Comparison of ENCODE assay signal across 24 mouse cellular contexts in genomic region chr16:52263751-52264150, GRCm38 (mm10).
DNase-seq lines count a peak whose midpoint lies in the region; ATAC-seq lines count a peak whose summit lies in the region.
"Had no signal": no experiment of that assay in that cellular context is flagged by ENCODE, and none has a peak within 500 bp of the region (broad histone marks: within the 10 kb centered on the region; RNA-seq: fewer than 3 reads in every experiment).

No protein-coding gene starts in this region.

- H3K27me3 ChIP-seq in kidney, embryonic 15.5 days: no peaks in the 10 kb centered on the region
- H3K27me3 ChIP-seq in kidney, embryonic 16.5 days (ENCODE audit: insufficient read depth, low read length): no peaks in the 10 kb centered on the region
- H3K27me3 ChIP-seq: CH12.LX; embryonic facial prominence, embryonic 12.5 days; forebrain, embryonic 13.5 days; forebrain, embryonic 15.5 days; Patski had no signal

- no peak for ATAC-seq in kidney, embryonic 15.5 days (replicated peaks; ENCODE audit: low FRiP score)
- no peak for ATAC-seq in kidney, embryonic 16.5 days (ENCODE audit: low FRiP score, low TSS enrichment)
- ATAC-seq: activated CD4-positive, CD25-positive, alpha-beta regulatory T cell, adult 4 months; CD4-positive, CD25-positive, alpha-beta regulatory T cell, adult 4 months; forebrain, embryonic 13.5 days; forebrain, embryonic 15.5 days; forebrain, postnatal 0 days; Patski had no signal

- H3K36me3 ChIP-seq in kidney, embryonic 15.5 days: peaks cover 30% of the 10 kb centered on the region; the same call in 1 of the 2 replicates
- peaks cover 12% of the 10 kb centered on the region for H3K36me3 ChIP-seq in kidney, embryonic 16.5 days (ENCODE audit: insufficient read depth, low read length)
- H3K36me3 ChIP-seq: embryonic facial prominence, embryonic 10.5 days; embryonic facial prominence, embryonic 12.5 days; forebrain, embryonic 15.5 days; G1E had no signal

- H3K4me2 ChIP-seq in kidney, embryonic 15.5 days: no peak overlapping the region
- no peak overlapping the region for H3K4me2 ChIP-seq in kidney, embryonic 16.5 days (replicated peaks; ENCODE audit: low read depth, low read length)
- H3K4me2 ChIP-seq: embryonic facial prominence, embryonic 12.5 days; forebrain, embryonic 13.5 days; forebrain, embryonic 15.5 days had no signal

- no peak overlapping the region for H3K9ac ChIP-seq in kidney, embryonic 15.5 days
- H3K9ac ChIP-seq in kidney, embryonic 16.5 days (replicated peaks; ENCODE audit: low read length): no peak overlapping the region
- H3K9ac ChIP-seq: embryonic facial prominence, embryonic 12.5 days; forebrain, embryonic 13.5 days; forebrain, embryonic 15.5 days; forebrain, postnatal 0 days had no signal

- no peaks in the 10 kb centered on the region for H3K4me1 ChIP-seq in kidney, embryonic 15.5 days
- H3K4me1 ChIP-seq in kidney, embryonic 16.5 days (ENCODE audit: insufficient read depth, low read length): no peaks in the 10 kb centered on the region
- H3K4me1 ChIP-seq: embryonic facial prominence, embryonic 10.5 days; embryonic facial prominence, embryonic 12.5 days; forebrain, embryonic 13.5 days; forebrain, embryonic 15.5 days had no signal

- peak; percentile 18 for DNase-seq in kidney, adult 11 months
- no peak for DNase-seq in kidney, postnatal 10 days
- peak; percentile 21 to 31 for DNase-seq in kidney, adult 8-10 months
- peak; percentile 16 to 29 for DNase-seq in kidney, postnatal 36 days
- DNase-seq: adrenal gland, postnatal 10 days; adrenal gland, postnatal 25 days; B cell, adult 2 months; cerebellum, adult 11-12 months; cerebellum, adult 2 months; cerebellum, adult 9-10 months; cerebellum, postnatal 10 days; cerebellum, postnatal 25 days; forebrain, postnatal 0 days had no signal

- no peak overlapping the region for H3K4me3 ChIP-seq in kidney, embryonic 15.5 days (replicated peaks)
- H3K4me3 ChIP-seq in kidney, embryonic 16.5 days (ENCODE audit: low read length): no peak overlapping the region
- H3K4me3 ChIP-seq: embryonic facial prominence, embryonic 10.5 days; embryonic facial prominence, embryonic 12.5 days; forebrain, embryonic 13.5 days; forebrain, embryonic 15.5 days had no signal

- H3K27ac ChIP-seq in kidney, embryonic 15.5 days: no peak overlapping the region
- no peak overlapping the region for H3K27ac ChIP-seq in kidney, embryonic 16.5 days (ENCODE audit: low read length)
- H3K27ac ChIP-seq: embryonic facial prominence, embryonic 10.5 days; embryonic facial prominence, embryonic 12.5 days; forebrain, embryonic 13.5 days; forebrain, embryonic 15.5 days had no signal

- H3K9me3 ChIP-seq in kidney, embryonic 15.5 days (replicated peaks): no peaks in the 10 kb centered on the region
- no peaks in the 10 kb centered on the region for H3K9me3 ChIP-seq in kidney, embryonic 16.5 days (ENCODE audit: low read length)
- H3K9me3 ChIP-seq: embryonic facial prominence, embryonic 10.5 days; embryonic facial prominence, embryonic 12.5 days; forebrain, embryonic 13.5 days; forebrain, embryonic 15.5 days; G1E had no signal
